Mouse (Mus musculus): ENCODE data around the gene Axin2.

DNA sequence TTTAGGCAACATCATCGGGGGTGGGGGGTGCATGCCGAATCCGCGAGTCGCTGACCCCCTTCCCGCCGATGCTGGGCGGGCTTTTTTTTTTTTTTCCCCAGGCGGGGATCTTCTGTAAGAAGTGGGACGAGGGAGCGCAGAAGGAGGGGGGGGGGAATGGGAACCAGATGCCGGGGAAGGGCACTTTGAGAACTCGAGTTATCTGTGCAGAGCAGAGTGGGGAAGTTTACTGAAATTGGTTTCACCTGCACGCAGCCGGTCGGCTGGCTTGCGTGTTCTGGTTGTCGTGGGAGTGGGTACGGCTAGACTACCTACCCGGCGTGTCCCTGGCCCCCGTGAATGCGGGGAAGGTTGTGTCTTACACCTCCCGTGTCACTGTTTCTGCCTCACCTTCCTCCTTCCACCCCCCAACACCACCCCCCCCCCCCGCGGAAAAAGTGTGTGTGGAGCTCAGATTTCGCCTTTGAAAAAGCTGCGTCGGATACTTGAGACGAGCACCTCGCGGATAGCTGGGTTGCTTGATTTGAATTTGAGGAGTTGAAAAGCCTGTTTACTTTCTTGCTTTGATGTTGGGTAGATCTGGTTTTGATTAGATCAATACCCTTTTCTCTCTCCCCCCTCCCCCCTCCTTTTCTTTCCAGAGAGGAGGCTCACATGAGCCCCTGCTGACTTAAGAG, 2.5 kb downstream of the Axin2 start:
- TF ChIP-seq CTCF (IDR thresholded peaks at IDR 0.05; ENCODE audit: low read depth): no peak
- TF ChIP-seq EP300 (IDR thresholded peaks at IDR 0.05; ENCODE audit: low read depth): no peak

Data from liver, postnatal 0 days (tissue).